8 mouse cellular contexts compared by ENCODE assay signal in genomic region chr9:78447973-78448873, GRCm38 (mm10). TPM values are rescaled to one million over a fixed set of nuclear protein-coding genes. Genes with fewer than 3 reads are reported as not detected.
DNase-seq lines count a peak whose midpoint lies in the region; ATAC-seq lines count a peak whose summit lies in the region.

TSS of gene Mto1 (plus strand) at chr9:78448208.
TSS of gene Gm17324 (minus strand) at chr9:78448786.

- peak; percentile 96 for ATAC-seq in intestine, embryonic 14.5 days (replicated peaks; ENCODE audit: low FRiP score, low TSS enrichment, low read depth)

- H3K9me3 ChIP-seq in intestine, embryonic 14.5 days (ENCODE audit: control insufficient read depth, low read length), result no peaks in the 10 kb centered on the region

- H3K4me1 ChIP-seq in intestine, embryonic 14.5 days (replicated peaks; ENCODE audit: control insufficient read depth, insufficient read depth, low read length), result peaks cover 9% of the 10 kb centered on the region; the same call in 1 of the 2 replicates

- peak within 1 kb of the TSS; percentile 98 for H3K4me3 ChIP-seq in intestine, embryonic 14.5 days (ENCODE audit: low read depth, low read length)

- peak; percentile 90 for DNase-seq in adipocyte (ENCODE audit: low spot score)
- peak; percentile 96 for DNase-seq in embryo, embryonic 10 days (ENCODE audit: low spot score)
- DNase-seq in gastrocnemius, postnatal 14 days, result peak; percentile 88
- peak; percentile 94 for DNase-seq in intestine, embryonic 14.5 days (ENCODE audit: low spot score)
- peak; percentile 82 to 90 for DNase-seq in left cerebral cortex, postnatal 14 days (ENCODE audit: low spot score in 2 of 2)
- DNase-seq in mesoderm, embryonic 11.5 days (ENCODE audit: low read depth, low spot score), result peak; percentile 96
- DNase-seq in right cerebral cortex, postnatal 36 days (ENCODE audit: low spot score in 2 of 2), result peak; percentile 80 to 81
- peak; percentile 91 for DNase-seq in yolk sac, embryonic 10.5 days (ENCODE audit: low spot score)

- H3K27ac ChIP-seq in intestine, embryonic 14.5 days (ENCODE audit: low read depth), result peak within 1 kb of the TSS; percentile 87

- WGBS in intestine, embryonic 14.5 days, result under 1% methylated on average over 95 of the region's 96 CpGs

- peak within 1 kb of the TSS; percentile 73 for H3K4me2 ChIP-seq in intestine, embryonic 14.5 days (ENCODE audit: low read length)

- peak within 1 kb of the TSS; percentile 94 for H3K9ac ChIP-seq in intestine, embryonic 14.5 days (ENCODE audit: low read length)

- peaks cover 37% of the 10 kb centered on the region for H3K27me3 ChIP-seq in intestine, embryonic 14.5 days (replicated peaks; ENCODE audit: control insufficient read depth, insufficient read depth, low read length)

- intact Hi-C loops in gastrocnemius, postnatal 14 days (cut with DNase I; ENCODE audit: low total_unique reads), result no loop called here
- intact Hi-C loops in left cerebral cortex, postnatal 14 days (cut with DNase I), result loop anchor here (10.0 kb wide), 1 partner anchor 253 kb away; no protein-coding TSS in a partner anchor

- H3K36me3 ChIP-seq in intestine, embryonic 14.5 days (ENCODE audit: control insufficient read depth, insufficient read depth, low read length), result peaks cover 27% of the 10 kb centered on the region

RNA-seq across cellular contexts. Expression of gene Mto1, which starts in this region (rescaled TPM):
- 10 to 100 TPM; 14.4 to 17.3 TPM for total RNA-seq in gastrocnemius, postnatal 14 days (2021)
- polyA plus RNA-seq in intestine, embryonic 14.5 days (2014; fragmentation: Nextera tagmentation; extraction: Ambion mirVana), result 25.5 and 26.8 TPM in 2 replicates
- total RNA-seq in left cerebral cortex, postnatal 14 days (2021), result 10 to 100 TPM; 24.1 to 26.6 TPM

RNA-seq across cellular contexts. Expression of gene Gm17324, which starts in this region (rescaled TPM):
- not detected for total RNA-seq in gastrocnemius, postnatal 14 days (2021)
- 0.44 TPM in 1 of 2 replicates, not detected in the other for polyA plus RNA-seq in intestine, embryonic 14.5 days (2014; fragmentation: Nextera tagmentation; extraction: Ambion mirVana)
- total RNA-seq in left cerebral cortex, postnatal 14 days (2021), result 1 to 10 TPM in 1 of 2 experiments, under 1 TPM in 1; 0.74 to 1.3 TPM

Comparison
In these comparisons a context has a peak if more than half of its experiments do, and no peak if none do; other contexts are left out.
1. Peak in every context shown above with its lines: DNase-seq, ATAC-seq, H3K4me3 ChIP-seq and H3K27ac ChIP-seq.